Mouse (Mus musculus): ENCODE results near the gene Fam241a. TPM values are rescaled to one million over a fixed set of nuclear protein-coding genes. Genes with fewer than 3 reads are reported as not detected.

The Fam241a gene
- polyA plus RNA-seq, 1 experiment from 2014 or later, result 4.9 TPM

DNA sequence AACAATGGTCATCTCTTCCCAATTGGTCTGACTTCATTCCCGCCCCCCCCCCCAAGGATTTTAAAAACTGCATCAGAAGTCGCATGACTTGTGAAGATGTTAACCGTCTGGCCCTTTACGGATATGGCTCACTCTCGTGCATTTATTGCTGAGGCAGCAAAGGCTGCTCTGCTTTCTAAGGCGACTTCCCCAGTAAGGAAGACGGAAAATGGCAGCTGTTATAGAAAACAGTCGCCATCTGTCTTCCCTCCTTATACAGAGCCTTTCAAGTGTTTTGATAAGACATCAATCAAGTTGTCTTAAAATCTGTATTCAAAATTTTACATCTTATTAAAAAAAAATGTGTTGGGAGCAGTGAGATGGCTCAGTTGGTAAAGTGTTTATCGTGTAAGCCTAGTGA is 43.4 kb downstream of the Fam241a start:
- Histone ChIP-seq H3K9ac (replicated peaks; ENCODE audit: low read length) (no peak overlapping the region), H3K9me3 (replicated peaks; ENCODE audit: control insufficient read depth, low read length) (no peaks in the 10 kb centered on the region), H3K36me3 (replicated peaks; ENCODE audit: control insufficient read depth, insufficient read depth, low read depth, low read length) (no peaks in the 10 kb centered on the region), H3K4me2 (ENCODE audit: low read depth, low read length) (no peak overlapping the region), H3K27me3 (ENCODE audit: control insufficient read depth, insufficient read depth, low read length) (no peaks in the 10 kb centered on the region; the same call in 1 of the 2 replicates), H3K4me3 (ENCODE audit: low read depth, low read length) (no peak overlapping the region), H3K4me1 (ENCODE audit: control insufficient read depth, insufficient read depth, low read length) (no peaks in the 10 kb centered on the region), H3K27ac (replicated peaks; ENCODE audit: low read depth, low read length) (no peak overlapping the region)
- 84% methylated on average over 9 of the region's 9 CpGs for WGBS
- no peak for ATAC-seq (replicated peaks; ENCODE audit: insufficient number of reproducible peaks, low FRiP score, low TSS enrichment, low read depth)
- DNase-seq (ENCODE audit: low spot score), result no peak

DNA sequence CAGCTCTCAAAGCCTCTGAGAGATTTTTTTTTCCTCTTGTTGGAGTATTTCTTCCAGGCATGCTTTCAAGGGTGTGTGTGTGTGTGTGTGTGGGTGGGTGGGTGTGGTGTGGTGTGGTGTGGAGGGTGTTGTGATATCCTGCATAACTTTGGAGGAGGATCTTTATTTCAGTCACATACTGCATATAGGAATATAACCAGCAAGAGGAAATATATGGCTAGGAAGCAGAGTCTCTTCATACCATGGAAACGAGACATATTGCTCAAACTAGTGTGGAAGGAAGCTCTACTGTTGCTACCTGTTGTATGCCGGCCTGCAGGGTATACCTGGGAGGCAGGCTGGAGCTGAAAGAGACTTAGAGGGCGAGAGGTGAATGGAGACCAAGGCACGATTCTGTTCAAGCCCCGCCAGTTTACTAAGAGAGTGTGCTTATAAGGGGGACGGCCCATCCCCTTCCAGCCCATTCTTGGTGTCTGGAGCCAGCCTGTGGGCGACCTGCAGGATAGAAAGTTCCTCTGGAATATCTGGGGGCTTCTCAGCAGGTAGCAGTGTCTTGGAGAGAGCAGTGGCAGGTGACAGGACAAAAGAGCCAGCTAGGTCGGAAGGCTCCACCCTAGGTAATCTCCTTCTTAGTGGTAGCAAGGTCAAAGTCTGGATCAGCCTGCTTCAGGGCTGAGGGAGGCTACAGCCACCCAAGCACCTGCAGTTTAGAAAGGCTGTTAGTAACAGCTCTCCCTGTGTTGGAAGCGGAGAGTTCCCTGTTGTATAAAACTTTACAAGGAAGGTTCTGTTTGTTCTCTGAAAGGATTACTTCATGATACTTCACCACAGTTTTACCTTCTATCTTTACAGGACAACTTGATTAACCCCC is 45.1 kb downstream of the Fam241a start:
- no peaks in the 10 kb centered on the region; the same call in 1 of the 2 replicates for H3K27me3 ChIP-seq (ENCODE audit: control insufficient read depth, insufficient read depth, low read length)
- DNase-seq (ENCODE audit: low spot score) (no peak), ATAC-seq (replicated peaks; ENCODE audit: insufficient number of reproducible peaks, low FRiP score, low TSS enrichment, low read depth) (no peak)
- no peak overlapping the region for H3K27ac ChIP-seq (replicated peaks; ENCODE audit: low read depth, low read length)
- no peaks in the 10 kb centered on the region for H3K9me3 ChIP-seq (replicated peaks; ENCODE audit: control insufficient read depth, low read length)
- H3K4me2 ChIP-seq (ENCODE audit: low read depth, low read length), result no peak overlapping the region
- 60% methylated on average over 9 of the region's 9 CpGs for WGBS
- H3K36me3 ChIP-seq (replicated peaks; ENCODE audit: control insufficient read depth, insufficient read depth, low read depth, low read length), result no peaks in the 10 kb centered on the region
- no peaks in the 10 kb centered on the region for H3K4me1 ChIP-seq (ENCODE audit: control insufficient read depth, insufficient read depth, low read length)
- H3K9ac ChIP-seq (replicated peaks; ENCODE audit: low read length), result no peak overlapping the region
- H3K4me3 ChIP-seq (ENCODE audit: low read depth, low read length), result no peak overlapping the region

DNA sequence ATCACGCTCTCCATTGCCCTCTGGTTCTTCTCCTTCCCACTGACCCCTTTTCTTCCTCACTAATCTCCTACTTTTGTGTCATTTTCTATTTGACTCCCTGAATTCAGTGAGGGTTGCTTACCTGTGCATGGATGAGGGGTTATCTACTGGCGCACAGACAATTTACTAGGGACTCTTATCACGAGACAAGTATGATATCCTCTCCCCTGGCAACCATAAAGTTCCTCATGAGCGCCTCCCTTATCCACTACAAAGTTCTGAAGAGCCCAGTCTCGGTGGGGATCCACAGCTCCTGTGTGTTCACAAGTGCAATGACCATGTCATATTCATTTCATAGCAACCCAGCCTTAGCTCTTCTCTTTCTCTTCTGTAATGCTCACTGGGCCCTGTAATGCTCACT is 46.2 kb downstream of the Fam241a start:
- DNase-seq (ENCODE audit: low spot score), result no peak
- no peaks in the 10 kb centered on the region; the same call in 1 of the 2 replicates for H3K27me3 ChIP-seq (ENCODE audit: control insufficient read depth, insufficient read depth, low read length)

DNA sequence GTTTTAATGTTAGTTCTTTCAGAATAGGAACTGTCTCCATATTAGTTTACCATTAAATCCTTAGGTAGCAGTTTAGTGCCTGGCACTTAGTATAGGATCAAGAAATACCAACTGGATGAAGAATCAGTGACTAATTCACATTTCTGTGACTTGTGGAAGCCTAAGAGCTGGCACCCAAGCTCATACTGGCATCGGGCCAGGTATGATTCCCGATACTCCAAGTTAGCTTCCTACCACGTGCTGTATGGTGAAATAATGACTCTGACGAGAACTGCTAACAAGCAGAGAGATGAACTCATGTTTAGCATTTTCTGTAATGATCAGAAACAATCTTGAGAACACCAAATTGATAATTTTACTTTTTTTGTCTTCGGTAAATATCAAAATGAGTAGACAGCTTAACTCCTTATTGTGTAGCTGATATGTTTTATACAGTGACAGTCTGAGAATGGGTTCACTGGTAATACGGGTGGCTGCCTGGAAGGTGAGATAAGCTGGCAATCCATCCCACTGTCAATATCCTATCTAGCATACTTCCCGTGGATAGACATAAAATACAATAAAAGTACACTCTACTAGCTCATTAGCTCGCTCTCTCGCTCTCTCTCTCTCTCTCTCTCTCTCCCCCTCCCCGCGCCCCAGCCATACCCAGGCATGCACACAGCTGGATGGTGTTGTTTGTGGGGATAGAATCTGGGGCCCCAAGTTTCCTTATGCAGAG is 47.9 kb downstream of the Fam241a start:
- Histone ChIP-seq H3K9ac (replicated peaks; ENCODE audit: low read length) (no peak overlapping the region), H3K4me3 (ENCODE audit: low read depth, low read length) (no peak overlapping the region), H3K36me3 (replicated peaks; ENCODE audit: control insufficient read depth, insufficient read depth, low read depth, low read length) (no peaks in the 10 kb centered on the region), H3K4me2 (ENCODE audit: low read depth, low read length) (no peak overlapping the region), H3K4me1 (ENCODE audit: control insufficient read depth, insufficient read depth, low read length) (no peaks in the 10 kb centered on the region), H3K27me3 (ENCODE audit: control insufficient read depth, insufficient read depth, low read length) (no peaks in the 10 kb centered on the region), H3K27ac (replicated peaks; ENCODE audit: low read depth, low read length) (no peak overlapping the region), H3K9me3 (replicated peaks; ENCODE audit: control insufficient read depth, low read length) (no peaks in the 10 kb centered on the region)
- ATAC-seq (replicated peaks; ENCODE audit: insufficient number of reproducible peaks, low FRiP score, low TSS enrichment, low read depth) (no peak), DNase-seq (ENCODE audit: low spot score) (no peak)
- WGBS, result 90% methylated on average over 11 of the region's 11 CpGs

More for the DNA sequence above, 46.2 kb downstream of the Fam241a start:
- no peaks in the 10 kb centered on the region for H3K4me1 ChIP-seq (ENCODE audit: control insufficient read depth, insufficient read depth, low read length)
- no peak overlapping the region for H3K4me2 ChIP-seq (ENCODE audit: low read depth, low read length)
- H3K9me3 ChIP-seq (replicated peaks; ENCODE audit: control insufficient read depth, low read length), result no peaks in the 10 kb centered on the region
- no peak for ATAC-seq (replicated peaks; ENCODE audit: insufficient number of reproducible peaks, low FRiP score, low TSS enrichment, low read depth)
- WGBS, result 88% methylated on average over 5 of the region's 5 CpGs
- no peaks in the 10 kb centered on the region for H3K36me3 ChIP-seq (replicated peaks; ENCODE audit: control insufficient read depth, insufficient read depth, low read depth, low read length)
- H3K9ac ChIP-seq (replicated peaks; ENCODE audit: low read length), result no peak overlapping the region
- H3K4me3 ChIP-seq (ENCODE audit: low read depth, low read length), result no peak overlapping the region
- H3K27ac ChIP-seq (replicated peaks; ENCODE audit: low read depth, low read length), result no peak overlapping the region

DNA sequence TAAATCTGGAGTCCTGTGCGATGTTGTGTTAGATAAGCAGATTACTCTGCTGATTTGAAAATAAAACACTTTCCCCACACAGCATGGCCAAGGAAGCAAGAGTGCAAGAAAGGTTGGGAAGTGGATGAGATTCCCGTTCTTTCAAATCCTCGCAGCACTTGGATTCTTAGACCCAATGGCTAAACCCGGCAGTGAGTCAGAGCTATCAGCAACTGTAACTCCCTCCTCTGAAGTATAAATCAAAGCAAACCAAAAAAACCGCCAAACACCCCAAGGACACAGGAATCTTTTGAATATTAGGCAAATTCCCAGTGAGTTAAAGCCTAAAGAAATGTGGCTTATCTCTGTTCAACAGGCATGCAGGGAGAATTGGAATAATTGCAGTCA is 52.2 kb downstream of the Fam241a start:
- no peaks in the 10 kb centered on the region for H3K36me3 ChIP-seq (replicated peaks; ENCODE audit: control insufficient read depth, insufficient read depth, low read depth, low read length)
- no peak overlapping the region for H3K27ac ChIP-seq (replicated peaks; ENCODE audit: low read depth, low read length)
- no peaks in the 10 kb centered on the region for H3K9me3 ChIP-seq (replicated peaks; ENCODE audit: control insufficient read depth, low read length)
- 82% methylated on average over 5 of the region's 5 CpGs for WGBS
- H3K9ac ChIP-seq (replicated peaks; ENCODE audit: low read length), result no peak overlapping the region
- no peaks in the 10 kb centered on the region for H3K4me1 ChIP-seq (ENCODE audit: control insufficient read depth, insufficient read depth, low read length)
- no peak overlapping the region for H3K4me3 ChIP-seq (ENCODE audit: low read depth, low read length)
- no peak for ATAC-seq (replicated peaks; ENCODE audit: insufficient number of reproducible peaks, low FRiP score, low TSS enrichment, low read depth)
- DNase-seq (ENCODE audit: low spot score), result no peak
- H3K27me3 ChIP-seq (ENCODE audit: control insufficient read depth, insufficient read depth, low read length), result no peaks in the 10 kb centered on the region
- H3K4me2 ChIP-seq (ENCODE audit: low read depth, low read length), result no peak overlapping the region

- no peak overlapping the region for H3K9ac ChIP-seq (replicated peaks; ENCODE audit: low read length)
- H3K4me2 ChIP-seq (ENCODE audit: low read depth, low read length), result no peak overlapping the region
- H3K4me3 ChIP-seq (ENCODE audit: low read depth, low read length), result no peak overlapping the region
- no peaks in the 10 kb centered on the region for H3K36me3 ChIP-seq (replicated peaks; ENCODE audit: control insufficient read depth, insufficient read depth, low read depth, low read length)
- no peak overlapping the region for H3K27ac ChIP-seq (replicated peaks; ENCODE audit: low read depth, low read length)
- ATAC-seq (replicated peaks; ENCODE audit: insufficient number of reproducible peaks, low FRiP score, low TSS enrichment, low read depth) (no peak), DNase-seq (ENCODE audit: low spot score) (no peak)
- no peaks in the 10 kb centered on the region for H3K27me3 ChIP-seq (ENCODE audit: control insufficient read depth, insufficient read depth, low read length)
- WGBS, result 76% methylated on average over 2 of the region's 2 CpGs
- no peaks in the 10 kb centered on the region for H3K9me3 ChIP-seq (replicated peaks; ENCODE audit: control insufficient read depth, low read length)
- no peaks in the 10 kb centered on the region for H3K4me1 ChIP-seq (ENCODE audit: control insufficient read depth, insufficient read depth, low read length)
Observed at GRCm38 (mm10) chr3:127843324-127843940, 52.7 kb downstream of the Fam241a start.

DNA sequence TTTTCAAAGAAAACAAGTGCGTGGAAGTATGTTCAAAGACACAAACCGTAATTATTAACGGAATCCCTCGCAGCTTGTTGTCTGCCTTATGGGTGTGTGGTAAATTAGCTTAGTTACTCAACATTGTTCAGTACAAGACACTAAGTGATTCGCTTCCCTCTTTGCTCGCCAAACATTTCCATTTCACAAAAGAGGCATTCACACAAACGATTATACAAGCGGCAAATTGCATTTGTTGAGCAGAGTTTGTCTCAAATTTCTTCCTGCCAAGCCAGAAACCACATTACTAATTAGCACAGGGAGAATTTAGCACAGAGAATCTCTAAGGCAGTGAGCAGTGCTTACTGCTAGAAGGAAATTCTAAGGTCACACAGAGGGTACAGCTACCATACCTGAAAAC is 54.2 kb downstream of the Fam241a start:
- H3K4me3 ChIP-seq (ENCODE audit: low read depth, low read length), result no peak overlapping the region
- H3K27me3 ChIP-seq (ENCODE audit: control insufficient read depth, insufficient read depth, low read length), result no peaks in the 10 kb centered on the region
- WGBS, result 74% methylated on average over 8 of the region's 8 CpGs
- DNase-seq (ENCODE audit: low spot score) (no peak), ATAC-seq (replicated peaks; ENCODE audit: insufficient number of reproducible peaks, low FRiP score, low TSS enrichment, low read depth) (no peak)
- H3K4me1 ChIP-seq (ENCODE audit: control insufficient read depth, insufficient read depth, low read length), result no peaks in the 10 kb centered on the region
- no peak overlapping the region for H3K9ac ChIP-seq (replicated peaks; ENCODE audit: low read length)
- no peak overlapping the region for H3K4me2 ChIP-seq (ENCODE audit: low read depth, low read length)
- no peaks in the 10 kb centered on the region for H3K36me3 ChIP-seq (replicated peaks; ENCODE audit: control insufficient read depth, insufficient read depth, low read depth, low read length)
- H3K27ac ChIP-seq (replicated peaks; ENCODE audit: low read depth, low read length), result no peak overlapping the region
- no peaks in the 10 kb centered on the region for H3K9me3 ChIP-seq (replicated peaks; ENCODE audit: control insufficient read depth, low read length)

Measured in embryonic facial prominence, embryonic 11.5 days (tissue).